Mouse (Mus musculus): Measurements from ENCODE around the gene Rnf225.

- TF ChIP-seq CTCF (IDR thresholded peaks at IDR 0.05; ENCODE audit: extremely low read depth, insufficient read depth, insufficient read length, insufficient replicate concordance) (no peak), POLR2A (IDR thresholded peaks at IDR 0.05; ENCODE audit: low read depth, low read length) (no peak)
Measured at GRCm38 (mm10) chr7:12943488-12943887, 16.3 kb downstream of the Rnf225 start.

Data from spleen, adult 2 months (tissue).